Mouse (Mus musculus) C2C12 (cell line): ENCODE results near the gene Rab3gap2. TPM values are rescaled to one million over a fixed set of nuclear protein-coding genes. Genes with fewer than 3 reads are reported as not detected.

ENCODE experiments used
- H3K27me3 ChIP-seq: one replicate; pipeline ENCODE4 v1.6.1; 2011; ENCODE audit not compliant: control insufficient read depth, insufficient read depth, insufficient read length
- H3K36me3 ChIP-seq: one replicate; pipeline ENCODE4 v1.6.1; 2011; ENCODE audit not compliant: control insufficient read depth, insufficient read depth
- H3K4me3 ChIP-seq: one replicate; pipeline ENCODE4 v1.5.1; 2011; ENCODE audit warnings: mild to moderate bottlenecking, control low read depth; ENCODE audit not compliant: poor library complexity, insufficient read depth, severe bottlenecking
- H3K79me2 ChIP-seq: one replicate; pipeline ENCODE4 v1.6.1; 2011; ENCODE audit not compliant: control insufficient read depth, insufficient read depth
- H3K79me3 ChIP-seq: one replicate; pipeline ENCODE4 v1.6.1; 2011; ENCODE audit warnings: low read depth, control low read depth
- H3ac ChIP-seq: one replicate; pipeline ENCODE3; 2011; ENCODE audit warnings: low read depth; ENCODE audit not compliant: control insufficient read depth, insufficient read length
- CEBPB ChIP-seq: IDR thresholded peaks from one replicate; pipeline ENCODE4 v1.6.1; 2011; ENCODE audit warnings: low read depth, mild to moderate bottlenecking, control low read depth, moderate library complexity
- CTCF ChIP-seq: IDR thresholded peaks from one replicate; pipeline ENCODE4 v1.5.1; 2011; ENCODE audit not compliant: control insufficient read depth, insufficient read depth, insufficient read length
- FOSL1 ChIP-seq: IDR thresholded peaks from one replicate; pipeline ENCODE4 v1.8.0; 2011; ENCODE audit warnings: mild to moderate bottlenecking, low read length; ENCODE audit not compliant: poor library complexity, insufficient read depth, severe bottlenecking
- MAX ChIP-seq: IDR thresholded peaks from one replicate; pipeline ENCODE4 v1.6.1; 2011; ENCODE audit warnings: mild to moderate bottlenecking, control low read depth
- MYOD1 ChIP-seq: IDR thresholded peaks from one replicate; pipeline ENCODE4 v1.6.1; 2011; ENCODE audit warnings: low read depth; ENCODE audit not compliant: control insufficient read depth, insufficient read length
- MYOG ChIP-seq: IDR thresholded peaks from one replicate; pipeline ENCODE4 v1.6.1; 2011; ENCODE audit not compliant: control insufficient read depth, insufficient read length; ENCODE audit errors: extremely low read depth
- USF1 ChIP-seq: IDR thresholded peaks from one replicate; pipeline ENCODE4 v1.6.1; 2011; ENCODE audit warnings: low read depth, mild to moderate bottlenecking, control low read depth, moderate library complexity
- polyA plus RNA-seq: library from polyadenylated mRNA; unstranded; fragments of >200 nt; fragmentation: generic; extraction: Trizol; gene quantifications from one replicate; pipeline ENCODE4 v1.2.1, GENCODE M21; 2012; ENCODE audit warnings: missing spikeins

Gene Rab3gap2
- polyA plus RNA-seq, 1 experiment = 24.1 TPM

DNA sequence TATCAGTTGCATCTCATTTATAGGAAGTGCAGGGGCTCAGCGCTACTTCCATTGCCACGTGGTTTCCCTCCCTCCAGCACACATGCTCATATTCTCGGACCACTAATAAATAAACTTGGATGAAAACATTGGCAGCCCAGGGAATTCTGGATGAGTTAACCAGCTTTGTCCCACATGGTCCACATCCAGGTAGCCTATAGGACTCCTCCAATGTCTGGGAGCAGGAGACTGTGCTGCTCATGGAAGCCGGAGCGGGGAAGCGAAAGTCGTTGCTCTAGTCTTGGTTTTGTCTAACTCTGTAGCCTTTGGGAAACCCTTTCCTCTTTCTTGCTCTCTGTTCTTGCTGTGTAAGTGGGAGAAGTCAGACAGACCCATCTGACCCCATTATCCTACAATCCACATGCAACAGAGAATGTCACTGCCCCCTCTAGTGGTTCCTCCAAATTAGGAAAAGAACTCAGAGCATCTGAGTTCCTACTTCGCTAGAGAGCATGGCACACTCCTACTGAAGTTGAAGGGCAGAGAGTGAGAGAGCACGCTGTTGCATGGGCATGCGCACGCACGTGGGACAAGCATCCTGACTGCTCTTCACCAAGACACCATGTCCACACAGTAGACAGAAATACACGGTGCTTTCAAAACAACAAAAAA is 16.7 kb upstream of the Rab3gap2 start:
- no peaks in the 10 kb centered on the region for H3K79me2 ChIP-seq
- no peaks in the 10 kb centered on the region for H3K36me3 ChIP-seq
- H3ac ChIP-seq = no peak overlapping the region
- H3K4me3 ChIP-seq = no peak overlapping the region
- no peak for TF ChIP-seq MYOG
- no peak for TF ChIP-seq MYOD1
- no peak for TF ChIP-seq CTCF
- TF ChIP-seq MAX = no peak
- TF ChIP-seq USF1 = no peak
- no peak for TF ChIP-seq FOSL1
- no peak for TF ChIP-seq CEBPB
- no peaks in the 10 kb centered on the region for H3K27me3 ChIP-seq
- H3K79me3 ChIP-seq = no peaks in the 10 kb centered on the region

DNA sequence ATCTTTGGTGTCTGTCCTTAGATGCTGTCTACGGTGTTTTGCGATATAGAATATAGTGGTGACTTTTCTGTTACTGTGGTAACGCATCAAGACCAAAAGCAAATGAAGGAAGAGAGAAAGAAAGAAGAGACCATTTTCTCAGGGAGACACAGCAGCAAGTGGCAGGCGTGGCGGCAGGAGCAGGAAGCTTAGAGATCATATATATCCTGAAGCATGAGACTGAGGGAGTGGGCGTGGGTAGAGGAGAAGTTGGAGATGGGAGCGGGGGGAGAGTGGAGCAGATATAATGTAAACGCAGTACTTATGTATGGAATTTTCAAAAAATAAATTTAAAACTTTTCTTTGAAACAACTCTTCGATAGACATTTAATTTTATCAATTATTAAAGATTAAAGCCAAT is 14.0 kb upstream of the Rab3gap2 start:
- no peaks in the 10 kb centered on the region for H3K79me3 ChIP-seq
- H3K79me2 ChIP-seq = no peaks in the 10 kb centered on the region
- no peak overlapping the region for H3ac ChIP-seq
- TF ChIP-seq FOSL1 (no peak), MYOD1 (no peak), USF1 (no peak), MAX (no peak), MYOG (no peak), CTCF (no peak), CEBPB (no peak)
- H3K4me3 ChIP-seq = no peak overlapping the region
- peaks cover 4% of the 10 kb centered on the region for H3K27me3 ChIP-seq
- no peaks in the 10 kb centered on the region for H3K36me3 ChIP-seq

DNA sequence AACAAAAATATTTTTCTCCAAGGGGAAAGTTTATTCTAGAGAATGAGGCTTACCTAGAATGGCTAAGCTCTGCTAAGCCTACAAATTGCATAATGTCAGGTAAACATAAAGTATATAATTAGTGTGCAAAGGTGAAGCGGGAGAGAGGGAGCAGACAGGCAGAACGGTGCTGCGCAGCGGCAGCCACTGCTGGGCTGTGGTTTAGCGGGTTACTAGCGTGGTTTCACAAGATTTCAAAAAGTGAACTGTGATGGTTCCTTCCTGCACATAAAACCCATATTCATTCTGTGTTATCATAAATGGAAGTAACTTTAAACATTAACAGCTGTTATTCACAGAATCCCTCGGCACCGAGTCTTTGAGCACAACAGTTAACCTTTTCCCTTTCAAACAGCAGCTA is 11.8 kb upstream of the Rab3gap2 start:
- Histone ChIP-seq H3K79me3 (no peaks in the 10 kb centered on the region), H3K79me2 (no peaks in the 10 kb centered on the region), H3K36me3 (no peaks in the 10 kb centered on the region), H3ac (no peak overlapping the region), H3K27me3 (peaks cover 4% of the 10 kb centered on the region), H3K4me3 (no peak overlapping the region)
- TF ChIP-seq MYOG (no peak), FOSL1 (no peak), CTCF (no peak), USF1 (no peak), CEBPB (no peak), MYOD1 (no peak), MAX (no peak)

DNA sequence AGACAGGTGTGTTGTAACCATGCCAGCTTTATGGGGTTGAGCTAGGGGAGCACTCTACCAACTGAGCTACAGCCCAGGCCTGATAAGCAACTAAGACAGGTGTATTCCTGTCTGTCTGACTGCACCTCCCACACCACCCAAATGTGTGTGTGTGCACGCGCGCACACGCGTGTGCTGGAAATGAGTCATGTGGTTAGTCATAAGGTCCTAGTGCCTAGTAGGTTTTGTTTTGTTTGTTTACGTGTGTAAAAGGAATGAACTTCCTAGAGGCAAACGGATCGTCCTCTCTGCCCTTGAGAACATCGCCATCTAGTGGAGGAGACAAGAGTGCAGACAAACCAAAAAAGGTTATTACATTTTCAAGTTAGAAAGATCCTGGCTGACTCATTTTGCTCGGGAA is 10.4 kb upstream of the Rab3gap2 start:
- Histone ChIP-seq H3K79me2 (no peaks in the 10 kb centered on the region), H3K4me3 (no peak overlapping the region), H3K36me3 (no peaks in the 10 kb centered on the region), H3ac (no peak overlapping the region), H3K79me3 (no peaks in the 10 kb centered on the region), H3K27me3 (peaks cover 4% of the 10 kb centered on the region)
- TF ChIP-seq FOSL1 = no peak
- TF ChIP-seq CTCF = peak; percentile 14
- peak; percentile 40 for TF ChIP-seq MYOD1

DNA sequence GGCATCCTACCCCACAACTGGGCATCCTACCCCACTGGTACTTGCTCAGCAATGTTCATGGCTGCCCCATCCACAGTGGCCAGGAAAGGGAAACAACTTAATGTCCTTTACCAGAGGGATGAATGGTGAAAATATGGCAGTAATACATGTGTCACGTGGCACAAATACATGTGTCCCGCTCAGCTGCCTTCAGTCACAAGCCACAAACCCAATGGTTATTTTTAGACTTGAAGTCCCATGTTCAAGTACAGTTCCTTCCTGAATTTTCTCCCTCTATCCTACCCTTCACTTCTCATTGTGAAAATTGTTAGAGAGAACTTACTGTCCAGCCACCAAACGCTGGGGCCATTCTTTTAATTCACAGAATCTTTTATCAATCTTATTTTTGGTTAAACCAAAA is 7.6 kb upstream of the Rab3gap2 start:
- H3K79me3 ChIP-seq = no peaks in the 10 kb centered on the region
- no peaks in the 10 kb centered on the region for H3K36me3 ChIP-seq
- no peak overlapping the region for H3K4me3 ChIP-seq
- H3K27me3 ChIP-seq = peaks cover 4% of the 10 kb centered on the region
- TF ChIP-seq CEBPB = no peak
- TF ChIP-seq MYOG = no peak
- peak; percentile 18 for TF ChIP-seq USF1
- no peak overlapping the region for H3ac ChIP-seq
- H3K79me2 ChIP-seq = no peaks in the 10 kb centered on the region

DNA sequence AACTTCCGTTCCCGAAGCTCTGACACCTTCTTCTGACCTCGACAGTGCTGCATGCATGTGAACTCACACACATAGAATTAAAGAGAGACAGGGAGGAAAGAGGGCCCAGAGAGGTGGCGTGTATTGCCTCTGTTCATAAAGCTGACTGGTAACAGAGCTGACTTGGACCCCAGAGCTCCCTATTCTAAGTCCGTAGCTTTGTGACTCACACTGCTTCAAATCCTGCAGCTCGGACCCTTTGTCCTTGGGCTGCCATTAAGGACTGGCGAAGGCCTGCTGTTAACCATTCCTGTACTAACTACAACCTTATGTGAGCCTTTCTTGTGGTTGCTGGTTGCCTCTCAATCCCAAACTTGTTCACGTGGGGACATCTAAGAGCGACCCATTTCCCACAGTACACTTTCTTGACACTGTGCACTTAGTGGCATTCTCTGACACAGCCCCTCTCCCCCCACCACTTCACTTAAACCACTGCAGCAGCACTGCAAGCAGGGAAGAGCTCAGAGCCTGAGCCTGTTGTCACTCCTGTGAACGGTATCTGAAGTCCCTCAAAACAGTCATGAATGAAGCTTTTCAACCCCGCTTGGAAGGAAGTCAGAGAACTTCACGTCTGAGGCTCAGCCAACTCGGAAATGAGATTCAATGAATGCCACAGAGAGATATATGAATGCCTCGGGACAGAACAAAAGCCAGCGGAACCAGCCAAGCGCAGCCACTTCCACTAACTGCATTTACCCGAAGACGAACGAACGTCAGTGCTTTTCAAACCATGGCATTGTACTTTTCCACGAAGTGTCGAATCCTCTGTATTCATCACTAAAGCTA is 3.1 kb upstream of the Rab3gap2 start:
- Histone ChIP-seq H3K36me3 (no peaks in the 10 kb centered on the region), H3K79me2 (peaks cover 18% of the 10 kb centered on the region), H3ac (no peak overlapping the region), H3K79me3 (peaks cover 16% of the 10 kb centered on the region), H3K27me3 (no peaks in the 10 kb centered on the region), H3K4me3 (no peak overlapping the region)
- no peak for TF ChIP-seq FOSL1
- TF ChIP-seq CEBPB = no peak
- TF ChIP-seq MYOG = no peak
- TF ChIP-seq USF1 = no peak
- TF ChIP-seq MYOD1 = no peak
- TF ChIP-seq CTCF = no peak
- no peak for TF ChIP-seq MAX
